Mouse (Mus musculus) erythroblast, adult 5-6 weeks (primary cell): Measurements from ENCODE around the gene Sephs2. TPM values are rescaled to one million over a fixed set of nuclear protein-coding genes. Genes with fewer than 3 reads are reported as not detected.

ENCODE experiments used
- total RNA-seq, 2 experiments: library from RNA; stranded (forward) in 1 of 2; stranded (reverse) in 1 of 2; fragments of 150-400 nt in 1 of 2; fragments of 200-764, 138-1000 nt in 1 of 2; gene quantifications; 2 replicates each; pipeline versions ENCODE4 v1.2.3 to v1.2.4; 2015 to 2017; ENCODE audit warnings: low replicate concordance in 2 of 2

The Sephs2 gene
- total RNA-seq, 2 experiments from 2014 or later, result 15.6 to 34.8 TPM

Other genes with a start within 250 kb of the Sephs2 start
- 44.9 and 51.3 TPM in 2 replicates for gene Maz, start 247.0 kb downstream of the Sephs2 start, total RNA-seq (2015; ENCODE audit: low replicate concordance)
- gene Maz, start 247.0 kb downstream of the Sephs2 start, total RNA-seq (2017; ENCODE audit: low replicate concordance), result 25.0 and 49.5 TPM in 2 replicates
- 50.5 and 71.7 TPM in 2 replicates for gene Kif22, start 231.6 kb downstream of the Sephs2 start, total RNA-seq (2015; ENCODE audit: low replicate concordance)
- gene Kif22, start 231.6 kb downstream of the Sephs2 start, total RNA-seq (2017; ENCODE audit: low replicate concordance), result 57.3 and 83.1 TPM in 2 replicates
- not detected in 2 replicates for gene Zg16, start 186.7 kb downstream of the Sephs2 start, total RNA-seq (2015; ENCODE audit: low replicate concordance)
- gene Zg16, start 186.7 kb downstream of the Sephs2 start, total RNA-seq (2017; ENCODE audit: low replicate concordance), result 3.2 and 5.0 TPM in 2 replicates
- gene AI467606, start 182.7 kb downstream of the Sephs2 start, total RNA-seq (2015; ENCODE audit: low replicate concordance), result 19.8 and 26.8 TPM in 2 replicates
- 17.1 and 19.9 TPM in 2 replicates for gene AI467606, start 182.7 kb downstream of the Sephs2 start, total RNA-seq (2017; ENCODE audit: low replicate concordance)
- 1.7 TPM in 1 of 2 replicates, not detected in the other for gene Qprt, start 151.8 kb downstream of the Sephs2 start, total RNA-seq (2015; ENCODE audit: low replicate concordance)
- gene Qprt, start 151.8 kb downstream of the Sephs2 start, total RNA-seq (2017; ENCODE audit: low replicate concordance), result 0.34 TPM in 1 of 2 replicates, not detected in the other
- 15.8 and 24.9 TPM in 2 replicates for gene Spn, start 136.2 kb downstream of the Sephs2 start, total RNA-seq (2015; ENCODE audit: low replicate concordance)
- 58.3 and 60.0 TPM in 2 replicates for gene Spn, start 136.2 kb downstream of the Sephs2 start, total RNA-seq (2017; ENCODE audit: low replicate concordance)
- gene Cd2bp2, start 78.0 kb downstream of the Sephs2 start, total RNA-seq (2015; ENCODE audit: low replicate concordance), result 8.4 and 36.9 TPM in 2 replicates
- 17.9 and 22.9 TPM in 2 replicates for gene Cd2bp2, start 78.0 kb downstream of the Sephs2 start, total RNA-seq (2017; ENCODE audit: low replicate concordance)
- 8.1 and 23.0 TPM in 2 replicates for gene Tbc1d10b, start 65.6 kb downstream of the Sephs2 start, total RNA-seq (2015; ENCODE audit: low replicate concordance)
- 77.5 and 122 TPM in 2 replicates for gene Tbc1d10b, start 65.6 kb downstream of the Sephs2 start, total RNA-seq (2017; ENCODE audit: low replicate concordance)
- 6.5 and 9.8 TPM in 2 replicates for gene Mylpf, start 65.2 kb downstream of the Sephs2 start, total RNA-seq (2015; ENCODE audit: low replicate concordance)
- gene Mylpf, start 65.2 kb downstream of the Sephs2 start, total RNA-seq (2017; ENCODE audit: low replicate concordance), result 16.2 and 61.5 TPM in 2 replicates
- gene Zfp553, start 41.0 kb downstream of the Sephs2 start, total RNA-seq (2015; ENCODE audit: low replicate concordance), result 1.5 and 5.2 TPM in 2 replicates
- gene Zfp553, start 41.0 kb downstream of the Sephs2 start, total RNA-seq (2017; ENCODE audit: low replicate concordance), result 2.0 and 3.2 TPM in 2 replicates
- 189 and 204 TPM in 2 replicates for gene Sept1, start 40.9 kb downstream of the Sephs2 start, total RNA-seq (2015; ENCODE audit: low replicate concordance)
- 179 and 191 TPM in 2 replicates for gene Sept1, start 40.9 kb downstream of the Sephs2 start, total RNA-seq (2017; ENCODE audit: low replicate concordance)
- gene Zfp771, start 29.8 kb downstream of the Sephs2 start, total RNA-seq (2015; ENCODE audit: low replicate concordance), result 1.7 TPM in 1 of 2 replicates, not detected in the other
- gene Zfp771, start 29.8 kb downstream of the Sephs2 start, total RNA-seq (2017; ENCODE audit: low replicate concordance), result 0.70 TPM in 1 of 2 replicates, not detected in the other
- gene Dctpp1, start 13.3 kb downstream of the Sephs2 start, total RNA-seq (2015; ENCODE audit: low replicate concordance), result 14.0 and 24.8 TPM in 2 replicates
- 2.0 and 8.6 TPM in 2 replicates for gene Dctpp1, start 13.3 kb downstream of the Sephs2 start, total RNA-seq (2017; ENCODE audit: low replicate concordance)
- gene Itgal, start 22.2 kb upstream of the Sephs2 start, total RNA-seq (2015; ENCODE audit: low replicate concordance), result 29.0 and 34.4 TPM in 2 replicates
- 4.0 and 10.4 TPM in 2 replicates for gene Itgal, start 22.2 kb upstream of the Sephs2 start, total RNA-seq (2017; ENCODE audit: low replicate concordance)
- 1.2 TPM in 1 of 2 replicates, not detected in the other for gene Zfp768, start 71.5 kb upstream of the Sephs2 start, total RNA-seq (2015; ENCODE audit: low replicate concordance)
- gene Zfp768, start 71.5 kb upstream of the Sephs2 start, total RNA-seq (2017; ENCODE audit: low replicate concordance), result 0.94 and 1.5 TPM in 2 replicates
- gene Zfp747, start 102.0 kb upstream of the Sephs2 start, total RNA-seq (2015; ENCODE audit: low replicate concordance), result 0.42 and 1.2 TPM in 2 replicates
- 1.0 and 1.3 TPM in 2 replicates for gene Zfp747, start 102.0 kb upstream of the Sephs2 start, total RNA-seq (2017; ENCODE audit: low replicate concordance)
- 0.38 TPM in 1 of 2 replicates, not detected in the other for gene 9130019O22Rik, start 113.1 kb upstream of the Sephs2 start, total RNA-seq (2015; ENCODE audit: low replicate concordance)
- 1.4 and 1.8 TPM in 2 replicates for gene 9130019O22Rik, start 113.1 kb upstream of the Sephs2 start, total RNA-seq (2017; ENCODE audit: low replicate concordance)
- not detected in 2 replicates for gene E430018J23Rik, start 119.6 kb upstream of the Sephs2 start, total RNA-seq (2015; ENCODE audit: low replicate concordance)
- gene E430018J23Rik, start 119.6 kb upstream of the Sephs2 start, total RNA-seq (2017; ENCODE audit: low replicate concordance), result 0.28 and 3.4 TPM in 2 replicates
- 0.19 and 3.6 TPM in 2 replicates for gene Zfp764, start 132.8 kb upstream of the Sephs2 start, total RNA-seq (2015; ENCODE audit: low replicate concordance)
- gene Zfp764, start 132.8 kb upstream of the Sephs2 start, total RNA-seq (2017; ENCODE audit: low replicate concordance), result 2.5 TPM in 1 of 2 replicates, not detected in the other
- 8.4 and 26.9 TPM in 2 replicates for gene Zfp688, start 148.0 kb upstream of the Sephs2 start, total RNA-seq (2015; ENCODE audit: low replicate concordance)
- gene Zfp688, start 148.0 kb upstream of the Sephs2 start, total RNA-seq (2017; ENCODE audit: low replicate concordance), result 1.0 and 3.5 TPM in 2 replicates
- not detected in 2 replicates for gene Zfp689, start 175.1 kb upstream of the Sephs2 start, total RNA-seq (2015; ENCODE audit: low replicate concordance)
- gene Zfp689, start 175.1 kb upstream of the Sephs2 start, total RNA-seq (2017; ENCODE audit: low replicate concordance), result 0.26 and 2.4 TPM in 2 replicates
- gene Prr14, start 185.6 kb upstream of the Sephs2 start, total RNA-seq (2015; ENCODE audit: low replicate concordance), result 65.2 and 71.7 TPM in 2 replicates
- 25.4 and 41.3 TPM in 2 replicates for gene Prr14, start 185.6 kb upstream of the Sephs2 start, total RNA-seq (2017; ENCODE audit: low replicate concordance)
- gene Fbrs, start 205.1 kb upstream of the Sephs2 start, total RNA-seq (2015; ENCODE audit: low replicate concordance), result 154 and 157 TPM in 2 replicates
- 61.2 and 79.1 TPM in 2 replicates for gene Fbrs, start 205.1 kb upstream of the Sephs2 start, total RNA-seq (2017; ENCODE audit: low replicate concordance)
- gene Srcap, start 237.9 kb upstream of the Sephs2 start, total RNA-seq (2015; ENCODE audit: low replicate concordance), result 51.9 and 52.5 TPM in 2 replicates
- 59.9 and 65.1 TPM in 2 replicates for gene Srcap, start 237.9 kb upstream of the Sephs2 start, total RNA-seq (2017; ENCODE audit: low replicate concordance)
- 27.9 and 44.5 TPM in 2 replicates for gene Gm42715, start 245.5 kb upstream of the Sephs2 start, total RNA-seq (2015; ENCODE audit: low replicate concordance)
- 17.4 and 34.6 TPM in 2 replicates for gene Gm42715, start 245.5 kb upstream of the Sephs2 start, total RNA-seq (2017; ENCODE audit: low replicate concordance)